Mouse (Mus musculus): ENCODE data around the gene Rnf138rt1. TPM values are rescaled to one million over a fixed set of nuclear protein-coding genes. Genes with fewer than 3 reads are reported as not detected.

Rnf138rt1 gene
- polyA plus RNA-seq, 1 experiment from 2014 or later: not detected

DNA sequence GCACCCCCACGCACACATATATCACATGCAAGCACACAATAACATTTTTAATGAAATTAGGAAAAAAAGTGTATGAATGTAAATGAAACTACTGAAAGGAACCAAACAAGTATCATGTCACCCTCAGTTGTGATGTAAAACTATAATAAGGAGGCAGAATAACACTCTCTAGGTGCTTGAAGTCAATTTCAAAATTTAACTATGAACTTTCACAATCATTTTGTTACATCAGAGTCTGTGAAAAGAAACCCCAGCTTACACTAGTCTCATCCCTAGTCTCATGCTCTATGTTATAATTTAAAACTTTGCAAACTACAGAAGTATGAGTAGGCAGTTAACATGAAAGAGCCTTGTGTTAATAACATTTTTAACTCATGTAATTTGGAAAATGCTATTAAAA, 27.0 kb downstream of the Rnf138rt1 start:
- H3K36me3 ChIP-seq (ENCODE audit: insufficient read depth): no peaks in the 10 kb centered on the region
- H3K9me3 ChIP-seq (ENCODE audit: low read depth, low read length): no peaks in the 10 kb centered on the region
- H3K27me3 ChIP-seq (ENCODE audit: insufficient read depth, low read length): no peaks in the 10 kb centered on the region
- no peak overlapping the region for H3K9ac ChIP-seq
- no peak for TF ChIP-seq CTCF (IDR thresholded peaks at IDR 0.05; ENCODE audit: low read depth)
- WGBS: 78% methylated on average over 1 of the region's 1 CpGs
- DNase-seq (no peak), ATAC-seq (ENCODE audit: insufficient read depth) (no peak)
- no peak overlapping the region for H3K27ac ChIP-seq (ENCODE audit: low read depth)
- no peak overlapping the region for H3K4me3 ChIP-seq (ENCODE audit: low read depth, low read length)
- H3K4me2 ChIP-seq: no peak overlapping the region
- no peaks in the 10 kb centered on the region for H3K4me1 ChIP-seq (ENCODE audit: insufficient read depth)

DNA sequence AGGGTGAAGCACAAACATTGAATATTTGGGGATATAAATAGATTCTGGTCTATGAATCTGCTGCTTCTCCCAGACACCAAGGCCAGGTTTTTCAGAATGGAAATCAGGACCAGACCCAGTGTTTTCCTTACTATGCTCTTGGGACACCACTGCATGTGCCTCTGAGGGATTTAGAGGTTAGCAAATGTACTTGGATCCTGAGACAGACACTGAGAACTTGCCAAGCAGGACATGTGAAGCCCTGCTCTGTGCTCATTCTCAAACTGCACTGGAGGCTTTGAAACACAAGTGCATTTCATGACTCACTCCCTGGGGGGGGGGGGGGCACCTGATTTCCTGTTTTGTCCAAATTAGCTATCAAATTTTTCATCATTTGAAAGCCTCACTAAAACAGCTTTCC, 37.5 kb downstream of the Rnf138rt1 start:
- H3K9ac ChIP-seq: no peak overlapping the region
- H3K27ac ChIP-seq (ENCODE audit: low read depth): no peak overlapping the region
- no peak for TF ChIP-seq CTCF (IDR thresholded peaks at IDR 0.05; ENCODE audit: low read depth)
- H3K4me1 ChIP-seq (ENCODE audit: insufficient read depth): no peaks in the 10 kb centered on the region
- no peaks in the 10 kb centered on the region for H3K9me3 ChIP-seq (ENCODE audit: low read depth, low read length)
- no peak overlapping the region for H3K4me3 ChIP-seq (ENCODE audit: low read depth, low read length)
- H3K4me2 ChIP-seq: no peak overlapping the region
- ATAC-seq (ENCODE audit: insufficient read depth): no peak
- DNase-seq: no peak
- H3K36me3 ChIP-seq (ENCODE audit: insufficient read depth): no peaks in the 10 kb centered on the region
- no peaks in the 10 kb centered on the region for H3K27me3 ChIP-seq (ENCODE audit: insufficient read depth, low read length)

DNA sequence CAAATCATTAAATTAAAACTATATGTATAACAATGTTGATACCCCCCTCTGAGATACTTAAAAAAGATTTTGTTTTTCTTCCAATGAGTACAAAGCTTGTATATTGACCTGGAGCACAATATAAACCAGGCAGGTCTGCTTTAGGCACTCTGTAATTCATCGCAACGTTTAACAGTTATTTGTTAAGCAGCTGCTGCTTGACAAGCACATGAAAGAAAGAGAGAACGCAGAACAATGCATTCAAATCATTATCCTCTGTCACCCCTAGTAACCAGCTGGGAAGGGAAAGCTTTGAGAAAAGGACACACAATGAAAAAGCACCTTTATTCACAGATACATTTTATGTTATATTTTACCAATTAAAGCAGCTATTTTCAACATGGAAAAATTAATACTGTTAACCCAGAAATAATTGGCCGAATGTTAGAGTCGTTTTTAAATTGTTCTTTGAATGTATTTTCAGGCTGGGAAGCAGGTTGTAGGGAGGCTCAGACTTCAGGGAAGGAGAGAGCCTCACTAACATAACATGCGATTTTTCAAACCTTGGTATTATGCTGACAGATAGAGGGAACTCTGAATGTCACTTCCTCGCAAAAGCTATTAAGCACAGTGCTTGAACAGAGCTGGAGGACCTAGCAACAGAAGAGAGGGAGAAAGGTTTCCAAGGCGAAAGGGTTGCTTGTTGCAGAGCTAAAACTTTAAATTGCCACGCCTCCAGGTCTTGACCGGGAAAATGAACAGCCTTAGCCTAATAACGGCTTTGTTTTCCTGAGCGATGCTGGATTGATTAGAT, 38.1 kb downstream of the Rnf138rt1 start:
- H3K4me2 ChIP-seq: no peak overlapping the region
- no peaks in the 10 kb centered on the region for H3K9me3 ChIP-seq (ENCODE audit: low read depth, low read length)
- ATAC-seq (ENCODE audit: insufficient read depth) (no peak), DNase-seq (no peak)
- 42% methylated on average over 12 of the region's 12 CpGs for WGBS
- H3K27ac ChIP-seq (ENCODE audit: low read depth): no peak overlapping the region
- H3K9ac ChIP-seq: no peak overlapping the region
- no peak for TF ChIP-seq CTCF (IDR thresholded peaks at IDR 0.05; ENCODE audit: low read depth)
- no peaks in the 10 kb centered on the region for H3K4me1 ChIP-seq (ENCODE audit: insufficient read depth)
- no peaks in the 10 kb centered on the region for H3K36me3 ChIP-seq (ENCODE audit: insufficient read depth)
- no peaks in the 10 kb centered on the region for H3K27me3 ChIP-seq (ENCODE audit: insufficient read depth, low read length)
- H3K4me3 ChIP-seq (ENCODE audit: low read depth, low read length): no peak overlapping the region

DNA sequence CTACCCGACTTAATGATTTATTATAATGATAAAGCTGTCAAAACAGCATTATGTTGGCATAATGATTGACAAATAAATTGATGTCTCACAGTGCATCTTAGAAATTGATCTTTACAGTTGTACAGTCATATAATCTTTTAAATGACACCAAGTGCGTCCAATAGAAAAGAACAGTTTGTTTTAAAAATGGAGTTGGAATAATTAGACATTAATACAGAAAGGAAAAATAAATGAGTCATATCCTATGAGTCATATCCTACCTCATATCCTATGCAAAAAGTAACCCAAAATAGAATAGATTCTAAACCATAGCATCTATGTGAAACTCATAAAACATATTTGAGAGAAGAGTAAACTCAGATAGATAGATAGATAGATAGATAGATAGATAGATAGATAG, 40.5 kb downstream of the Rnf138rt1 start:
- H3K9ac ChIP-seq: no peak overlapping the region
- DNase-seq (no peak), ATAC-seq (ENCODE audit: insufficient read depth) (no peak)
- no peaks in the 10 kb centered on the region for H3K36me3 ChIP-seq (ENCODE audit: insufficient read depth)
- H3K9me3 ChIP-seq (ENCODE audit: low read depth, low read length): no peaks in the 10 kb centered on the region
- no peak overlapping the region for H3K27ac ChIP-seq (ENCODE audit: low read depth)
- H3K4me1 ChIP-seq (ENCODE audit: insufficient read depth): no peaks in the 10 kb centered on the region
- H3K4me2 ChIP-seq: no peak overlapping the region
- WGBS: 53% methylated on average over 2 of the region's 2 CpGs
- no peak overlapping the region for H3K4me3 ChIP-seq (ENCODE audit: low read depth, low read length)
- TF ChIP-seq CTCF (IDR thresholded peaks at IDR 0.05; ENCODE audit: low read depth): no peak
- no peaks in the 10 kb centered on the region for H3K27me3 ChIP-seq (ENCODE audit: insufficient read depth, low read length)

Other genes with a start within 250 kb of the Rnf138rt1 start
- 0.32 TPM in 2 replicates for gene Grpr, start 211.7 kb downstream of the Rnf138rt1 start, polyA plus RNA-seq (2014; fragmentation: Nextera tagmentation; extraction: Ambion mirVana)
- gene Ap1s2, start 147.7 kb upstream of the Rnf138rt1 start, polyA plus RNA-seq (2014; fragmentation: Nextera tagmentation; extraction: Ambion mirVana): 19.8 and 20.1 TPM in 2 replicates
- 50.4 and 53.1 TPM in 2 replicates for gene Zrsr2, start 197.3 kb upstream of the Rnf138rt1 start, polyA plus RNA-seq (2014; fragmentation: Nextera tagmentation; extraction: Ambion mirVana)

Data from lung, embryonic 14.5 days (tissue).